Mouse (Mus musculus) brain, embryonic 14.5 days (tissue): ENCODE data around the gene Tfrc.

ENCODE experiments used
- CTCF ChIP-seq: fragments of 200-500 bp; IDR thresholded peaks from 2 replicates; pipeline ENCODE4 v1.5.1; 2012; ENCODE audit warnings: inconsistent platforms, mild to moderate bottlenecking, moderate library complexity, borderline replicate concordance; ENCODE audit not compliant: insufficient read depth, insufficient read length; ENCODE audit errors: extremely low read depth
- POLR2A ChIP-seq: fragments of 200-500 bp; IDR thresholded peaks from 2 replicates; pipeline ENCODE4 v1.6.1; 2012; ENCODE audit warnings: mild to moderate bottlenecking, inconsistent platforms, borderline replicate concordance; ENCODE audit not compliant: poor library complexity, insufficient read depth, insufficient read length, severe bottlenecking; ENCODE audit errors: extremely low read depth

- TF ChIP-seq POLR2A (no peak), CTCF (peak; percentile 88)
These were observed 50.7 kb downstream of the Tfrc start for GRCm38 (mm10) chr16:32659385-32659784.
